Mouse (Mus musculus) yolk sac, embryonic 10.5 days (tissue): ENCODE data around the gene Sucla2.
A peak's percentile ranks its signal among the peaks of the same experiment; 100 is the strongest.
"Not testable (repeated sequence)": the region's sequence is repeated elsewhere in the genome, so short reads cannot be mapped to it uniquely, and the experiment has no call there.

ENCODE experiments used
- DNase-seq: peaks from one replicate; pipeline ENCODE4 v3.0.0-alpha.2; 2017; ENCODE audit warnings: low spot score

Gene Sucla2

DNA sequence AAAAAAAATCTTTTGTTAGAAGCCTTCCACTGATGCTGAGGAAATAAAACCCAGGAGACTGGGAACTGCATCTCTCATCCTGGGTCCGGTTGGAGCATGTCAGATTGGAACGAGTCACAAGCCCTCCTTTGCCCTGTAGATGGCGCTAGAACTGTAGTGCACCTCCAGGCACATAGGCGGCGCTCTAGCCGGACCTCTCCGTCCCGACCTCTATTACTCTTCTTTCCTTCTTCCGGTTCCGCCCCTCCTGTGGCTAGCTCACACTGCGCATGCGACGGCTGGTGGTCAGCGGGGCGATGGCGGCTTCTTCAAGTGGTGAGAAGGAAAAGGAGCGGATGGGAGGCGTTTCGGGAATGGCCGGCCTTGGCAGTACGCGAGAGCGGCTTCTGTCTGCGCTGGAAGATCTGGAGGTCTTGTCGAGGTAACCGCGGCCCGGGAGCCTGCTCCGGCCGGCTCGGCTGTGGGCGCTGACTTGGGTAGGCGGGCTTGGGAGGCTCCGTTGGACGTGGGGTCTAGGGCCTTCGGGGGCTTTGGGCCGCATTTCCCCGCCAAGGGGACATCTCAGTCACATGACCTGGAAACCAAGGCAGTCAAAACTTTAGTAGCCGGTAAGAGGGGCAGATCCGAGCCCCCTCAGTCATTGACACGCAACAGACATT, 15.2 kb upstream of the Sucla2 start, which contains the start of gene Med4:
Gene Med4, plus strand, starts transcription at position 261 of the 659 bp plus-strand sequence.
- DNase-seq, result peak; percentile 92

DNA sequence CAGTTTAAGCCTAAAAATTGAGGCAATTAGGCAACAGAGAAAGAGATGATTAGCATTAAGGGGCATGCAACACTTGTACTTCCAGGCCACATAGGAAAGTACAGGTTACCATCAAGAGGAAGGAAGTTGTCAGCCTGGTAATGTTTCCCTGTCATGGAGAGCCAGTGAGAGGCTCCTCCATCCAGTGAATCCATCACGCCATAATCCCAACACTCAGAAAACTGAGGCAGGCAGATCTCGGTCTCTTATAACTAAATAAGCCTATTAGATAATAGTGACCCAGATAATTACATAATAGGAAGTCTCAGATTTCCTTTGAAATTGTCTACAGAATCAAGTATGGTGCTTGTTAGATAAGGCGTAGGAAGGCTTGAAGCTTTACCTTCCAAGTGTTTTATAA, 983 bp upstream of the Sucla2 start:
- DNase-seq, result no peak

GRCm38 (mm10) chr14:73528661-73529060, 3.5 kb downstream of the Sucla2 start:
- not testable (repeated sequence) for DNase-seq

GRCm38 (mm10) chr14:73533755-73534465, 8.8 kb downstream of the Sucla2 start:
- no peak for DNase-seq

- DNase-seq, result no peak
Observed at GRCm38 (mm10) chr14:73535641-73536040, 10.5 kb downstream of the Sucla2 start.

DNA sequence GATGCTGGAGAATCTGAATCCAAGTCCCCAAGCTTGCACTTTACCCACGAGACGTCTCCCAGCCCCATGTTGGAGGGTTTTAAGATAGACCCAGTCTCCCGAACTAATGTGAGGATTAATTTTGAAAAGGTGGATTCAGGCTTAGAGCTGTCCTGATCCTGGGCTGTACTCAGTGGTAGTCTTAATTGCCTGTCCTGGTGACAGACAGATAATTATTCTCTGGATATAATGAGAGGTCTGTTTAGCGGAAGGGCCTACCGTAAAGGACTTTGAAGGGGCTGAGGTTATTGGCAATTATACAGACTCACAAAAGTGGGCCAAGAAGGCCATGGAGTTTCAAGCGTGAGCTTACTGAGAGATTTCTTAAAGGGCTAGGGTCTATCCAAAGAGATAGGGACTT, 18.7 kb downstream of the Sucla2 start:
- no peak for DNase-seq

GRCm38 (mm10) chr14:73547034-73547433, 21.9 kb downstream of the Sucla2 start:
- DNase-seq, result no peak

DNA sequence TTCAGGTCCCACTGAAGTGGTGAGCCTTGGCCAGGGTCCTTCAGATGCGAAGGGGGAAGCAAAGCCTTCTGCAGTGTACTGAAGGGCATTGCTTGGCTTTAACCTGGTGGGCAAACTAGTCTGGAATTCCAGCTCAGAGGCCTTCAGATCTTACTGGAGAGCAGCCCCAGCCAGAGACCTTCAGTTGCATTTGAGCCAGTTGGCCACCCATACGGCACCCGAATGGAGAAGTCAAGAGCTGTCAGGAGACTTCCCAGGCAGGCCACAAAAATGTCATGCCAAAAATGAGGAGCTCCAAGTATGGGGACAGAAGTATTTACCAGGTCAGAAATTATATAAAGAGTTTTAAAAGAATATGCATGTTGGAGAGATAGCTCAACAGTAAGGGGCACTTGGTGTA, 22.9 kb downstream of the Sucla2 start, which contains the start of gene Nudt15:
Gene Nudt15, minus strand, starts transcription at position 192 of the 400 bp plus-strand sequence.
- DNase-seq, result no peak

GRCm38 (mm10) chr14:73550291-73550690, 25.2 kb downstream of the Sucla2 start:
- DNase-seq, result no peak

GRCm38 (mm10) chr14:73550732-73551131, 25.6 kb downstream of the Sucla2 start:
- no peak for DNase-seq

GRCm38 (mm10) chr14:73551164-73551563, 26.0 kb downstream of the Sucla2 start:
- no peak for DNase-seq

DNA sequence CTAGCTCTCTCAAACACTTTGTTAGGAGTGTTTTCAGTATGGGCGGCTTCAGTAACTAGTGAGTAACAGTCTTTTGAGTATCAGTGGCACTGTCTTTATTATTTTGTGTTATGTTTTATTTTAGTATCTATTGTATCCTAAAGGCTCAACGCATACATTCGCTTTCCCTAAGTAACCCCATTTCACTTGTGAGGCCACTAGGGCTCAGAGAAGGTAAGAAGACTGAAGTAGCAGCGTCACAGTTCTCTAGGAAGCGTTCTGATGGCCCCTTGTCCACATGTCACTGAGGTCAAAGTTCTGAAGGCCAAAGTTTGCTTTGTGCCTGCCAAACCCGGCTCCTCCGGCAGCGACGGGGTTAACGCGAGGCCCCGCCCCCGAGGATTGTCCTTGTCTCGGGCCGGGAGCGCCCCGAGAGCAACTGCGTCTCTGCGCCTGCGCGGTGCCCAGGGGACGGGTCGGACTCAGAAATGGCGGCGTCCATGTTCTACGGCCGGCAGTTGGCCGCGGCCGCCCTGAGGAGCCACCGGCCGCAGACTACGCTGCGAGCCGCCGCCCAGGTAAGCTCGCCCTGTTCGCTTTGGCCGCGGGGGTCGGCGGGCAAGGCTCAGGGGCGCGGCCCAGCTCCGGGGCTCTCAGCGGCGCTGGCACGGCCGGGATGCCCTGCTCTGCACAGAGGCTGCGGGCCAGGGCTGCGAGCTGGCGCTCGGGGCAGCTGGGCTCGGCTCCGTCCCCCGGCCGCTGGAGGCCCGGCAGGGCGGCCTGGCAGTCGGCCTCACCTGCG, 27.4 kb downstream of the Sucla2 start:
- DNase-seq, result peak; percentile 96

DNA sequence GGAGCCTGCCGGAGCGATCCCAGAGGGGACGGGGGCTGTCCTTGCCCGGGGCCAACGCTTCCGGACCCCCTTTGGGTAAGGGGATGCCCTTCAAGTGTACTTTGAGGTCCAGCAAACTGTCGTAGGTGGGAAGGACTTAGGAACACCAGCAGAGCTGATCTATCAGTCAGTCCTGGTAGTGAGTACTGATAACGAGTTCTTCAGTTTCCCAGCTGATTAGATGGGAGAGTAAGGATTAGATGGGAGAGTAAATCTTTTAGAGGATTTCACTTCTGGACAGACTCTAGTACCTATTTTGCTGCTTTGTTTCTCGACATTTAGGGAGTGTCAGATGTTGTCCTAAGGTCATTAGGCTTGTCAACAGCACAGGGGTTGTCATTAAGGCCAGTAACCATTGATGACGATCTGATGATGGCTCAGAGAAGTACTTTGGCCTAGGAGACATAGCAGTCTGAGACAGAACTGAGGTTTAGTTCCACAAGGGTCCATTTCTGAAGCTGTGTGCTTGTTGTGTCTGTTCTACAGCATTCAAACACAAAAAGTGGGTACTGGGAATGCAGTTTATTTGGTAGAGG, 28.1 kb downstream of the Sucla2 start:
- DNase-seq, result no peak

GRCm38 (mm10) chr14:73569831-73570230, 44.7 kb downstream of the Sucla2 start:
- DNase-seq, result not testable (repeated sequence)

- no peak for DNase-seq
Observed at GRCm38 (mm10) chr14:73571143-73571542, 46.0 kb downstream of the Sucla2 start.

DNA sequence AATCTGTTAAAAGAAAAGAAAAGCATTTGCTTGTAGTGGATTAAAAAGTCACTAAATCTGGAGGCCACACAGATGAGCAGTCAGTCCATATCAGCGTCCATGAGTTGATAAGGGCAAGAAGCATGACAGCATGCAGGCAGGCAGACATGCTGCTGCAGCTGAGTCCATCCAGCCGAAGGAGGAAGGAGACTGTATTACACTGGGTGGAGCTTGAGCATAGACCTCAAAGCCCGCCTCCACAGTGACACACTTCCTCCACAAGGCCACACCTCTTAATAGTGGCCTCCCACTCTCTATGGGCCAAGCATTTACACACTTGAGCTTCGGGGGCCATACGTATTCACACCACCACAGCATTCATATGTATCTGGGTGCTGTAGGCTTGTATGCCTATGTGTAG, 48.9 kb downstream of the Sucla2 start:
- DNase-seq, result no peak

GRCm38 (mm10) chr14:73576336-73576735, 51.2 kb downstream of the Sucla2 start:
- DNase-seq, result no peak

GRCm38 (mm10) chr14:73588080-73588479, 63.0 kb downstream of the Sucla2 start:
- no peak for DNase-seq

- no peak for DNase-seq
Observed at GRCm38 (mm10) chr14:73592166-73592565, 67.0 kb downstream of the Sucla2 start.

DNA sequence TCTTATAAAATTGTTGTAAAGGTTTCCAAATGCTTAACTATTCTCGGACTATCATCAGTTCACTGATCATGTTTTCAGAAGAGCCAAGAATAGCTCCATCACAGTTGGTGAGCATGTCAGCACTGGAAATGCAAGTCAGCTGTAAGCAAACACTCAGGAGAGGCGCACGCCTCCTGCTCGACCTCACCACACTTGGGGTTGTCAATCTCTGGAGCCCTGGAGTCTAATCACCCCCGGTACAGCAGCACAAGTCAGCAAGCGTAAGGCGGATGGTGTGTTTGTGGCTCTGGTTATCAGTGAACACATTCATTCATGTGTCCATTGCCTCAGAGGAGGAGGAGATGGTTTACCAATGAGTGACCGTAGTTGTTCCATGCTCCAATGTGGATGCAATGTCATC, 74.6 kb downstream of the Sucla2 start:
- no peak for DNase-seq

- DNase-seq, result no peak
Observed at GRCm38 (mm10) chr14:73607732-73608131, 82.6 kb downstream of the Sucla2 start.
